Mouse (Mus musculus) kidney, adult 8-10 months (tissue): ENCODE measurements at regions not wholly inside any gene's neighbourhood (a gene's known extent, or its start where the extent isn't known, plus 50 kb on each side); places are given as distances from the start of the nearest gene placed in this dataset.
A peak's percentile ranks its signal among the peaks of the same experiment; 100 is the strongest.

Experiments
- DNase-seq, 2 experiments: peaks; one replicate each; pipeline ENCODE4 v3.0.0; 2022

DNA sequence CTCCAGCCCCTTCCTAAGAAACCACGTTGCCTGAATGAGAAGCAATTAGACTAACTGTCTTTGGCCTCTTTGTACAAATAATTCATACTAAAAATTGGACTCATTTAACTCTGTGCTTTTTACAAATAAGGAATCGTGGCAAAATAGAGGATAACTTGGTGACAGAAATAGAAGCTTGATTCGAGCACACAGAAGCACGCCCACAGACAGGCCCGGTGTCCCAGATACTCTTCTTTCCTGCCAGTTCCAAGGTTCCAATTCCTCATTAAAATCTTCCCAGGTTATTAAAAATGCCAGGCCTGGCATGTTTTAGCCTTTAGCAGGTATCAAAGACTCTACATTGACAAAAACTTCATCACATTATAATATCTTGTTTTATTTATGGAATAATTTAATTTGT is 96.2 kb upstream of the Rxylt1 start:
- DNase-seq = no peak

DNA sequence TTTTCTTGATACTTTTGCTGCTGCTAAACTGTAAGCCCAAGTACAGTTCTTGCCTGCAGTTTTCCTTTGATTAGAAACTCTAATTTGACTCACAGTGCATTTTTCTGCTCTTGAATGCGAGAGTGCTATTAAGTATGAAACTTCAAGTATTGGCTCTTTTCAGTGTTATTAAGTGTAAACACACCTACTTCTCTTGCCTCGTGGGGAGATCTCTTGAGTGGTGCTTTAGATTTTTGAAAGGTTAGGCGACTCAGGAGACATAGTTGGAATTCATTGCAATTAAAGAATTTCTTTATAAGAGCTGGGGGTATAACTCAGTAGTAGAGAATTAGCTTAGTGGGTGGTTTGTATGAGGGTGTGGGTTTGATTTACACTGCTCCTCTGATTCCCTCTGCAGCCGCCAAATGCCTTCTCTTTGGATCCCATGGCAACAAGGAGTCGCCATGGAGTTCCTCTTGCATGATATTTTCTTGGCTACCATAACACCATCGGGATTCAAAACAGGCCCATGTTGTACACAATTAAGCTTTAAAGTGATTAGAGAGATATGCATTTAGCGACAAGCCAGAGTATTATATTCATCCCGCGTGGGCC is 88.1 kb upstream of the Rxylt1 start:
- DNase-seq = no peak

DNA sequence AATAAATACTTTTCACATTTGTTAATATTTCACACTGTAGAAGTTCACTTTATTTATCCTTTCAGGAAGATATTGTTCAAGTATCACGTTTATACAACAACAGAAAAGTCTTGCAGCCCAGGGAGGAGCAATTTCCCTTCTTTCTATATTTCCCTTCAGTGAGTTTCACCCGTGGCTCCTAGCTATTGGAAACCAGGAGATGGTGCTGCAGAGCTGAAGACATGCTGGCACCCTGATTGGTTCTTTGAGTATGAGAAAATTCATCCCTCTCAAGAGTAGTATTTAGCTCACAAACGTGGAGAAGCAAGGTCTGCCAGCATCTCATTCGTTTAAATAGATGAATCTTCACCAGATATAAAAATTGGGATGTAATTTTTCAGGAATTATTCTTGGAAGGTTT is 85.9 kb upstream of the Rxylt1 start:
- DNase-seq = peak; percentile 4 to 27

DNA sequence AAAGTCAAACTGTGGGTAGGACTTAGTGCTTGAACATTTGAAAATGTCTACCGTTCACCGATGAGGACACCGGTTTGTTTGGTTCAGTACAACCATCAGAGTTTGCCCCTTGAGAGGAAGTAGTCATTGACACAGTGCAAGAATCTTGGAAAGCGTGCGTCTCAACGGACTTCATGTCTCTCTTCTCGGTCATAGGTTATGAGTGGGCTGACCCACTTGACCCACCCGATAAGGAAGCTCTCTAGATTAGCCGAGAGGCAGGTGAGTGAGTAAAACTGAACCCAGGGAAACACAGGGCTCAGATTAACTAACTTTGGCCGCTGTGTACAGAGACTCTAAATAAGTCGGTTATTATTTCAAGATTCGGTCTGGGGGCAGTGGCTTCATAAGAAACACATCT is 51.9 kb upstream of the Rxylt1 start:
- no peak for DNase-seq

DNA sequence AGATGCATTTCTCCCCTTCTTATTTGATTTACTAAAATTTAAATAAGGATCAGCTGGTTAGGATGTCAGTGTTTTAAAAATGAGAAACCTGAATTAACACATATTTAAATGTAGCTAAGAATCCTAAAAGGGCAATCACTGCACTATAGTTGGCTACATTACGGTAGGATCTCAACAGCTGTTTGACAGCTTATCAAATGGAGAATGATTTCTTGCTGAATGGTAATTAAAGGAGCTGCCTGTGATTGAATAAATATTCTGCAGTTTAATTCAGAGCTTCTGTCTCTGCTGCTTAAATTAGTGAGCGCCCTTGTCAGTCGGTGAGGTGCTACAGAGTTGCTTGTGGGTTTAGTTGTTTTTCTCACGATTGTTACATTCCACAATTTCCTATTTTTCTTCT is 51.4 kb upstream of the Rxylt1 start:
- no peak for DNase-seq
